Mouse (Mus musculus): ENCODE data around the gene Hsd11b2. TPM values are rescaled to one million over a fixed set of nuclear protein-coding genes. Genes with fewer than 3 reads are reported as not detected.

Hsd11b2 gene
- total RNA-seq, 1 experiment from 2014 or later = not detected

DNA sequence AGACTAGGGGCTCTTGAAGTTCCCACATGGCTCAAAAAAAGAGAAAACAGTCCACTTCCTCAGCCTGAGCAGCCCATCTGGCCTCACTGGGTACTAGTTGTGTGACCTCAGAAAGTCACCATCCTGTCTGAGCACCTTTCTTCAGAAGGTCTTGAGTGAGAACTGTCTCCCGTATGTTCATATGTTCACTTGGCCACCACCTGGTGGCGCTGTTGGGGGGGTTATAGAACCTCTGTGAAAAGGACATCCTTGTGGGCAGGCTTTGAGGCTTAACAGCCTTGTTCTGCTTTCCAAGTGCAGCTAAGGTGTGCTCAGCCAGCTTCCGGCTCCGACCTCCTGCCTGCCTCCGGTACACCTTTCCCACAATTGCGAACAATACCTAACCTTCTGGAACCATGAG is 37.1 kb upstream of the Hsd11b2 start:
- no peak for ATAC-seq (replicated peaks in 1 of 2; ENCODE audit: insufficient read depth in 1 of 2, low FRiP score in 2 of 2, low TSS enrichment in 1 of 2, low read depth in 1 of 2, poor library complexity in 2 of 2, severe bottlenecking in 2 of 2)

DNA sequence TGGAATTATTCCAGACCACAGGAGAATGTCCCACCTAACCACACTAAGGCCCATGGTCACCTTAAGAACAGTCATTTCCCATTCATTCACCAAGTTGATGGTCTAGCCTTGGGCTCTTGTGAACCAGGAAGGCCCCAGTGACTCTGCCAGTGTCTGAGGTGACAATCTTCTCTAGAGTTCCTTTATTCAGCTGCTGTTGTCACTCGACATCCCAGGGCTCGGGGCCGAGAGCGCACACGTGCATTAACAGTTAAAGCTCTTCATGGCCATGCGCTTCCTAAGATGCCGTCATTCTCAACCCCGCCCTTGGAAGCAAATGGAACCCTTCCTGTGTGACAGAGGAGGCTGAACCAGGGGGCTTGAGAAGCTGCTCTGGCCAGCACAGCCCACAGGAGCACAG is 36.4 kb upstream of the Hsd11b2 start:
- no peak for ATAC-seq (replicated peaks in 1 of 2; ENCODE audit: insufficient read depth in 1 of 2, low FRiP score in 2 of 2, low TSS enrichment in 1 of 2, low read depth in 1 of 2, poor library complexity in 2 of 2, severe bottlenecking in 2 of 2)

DNA sequence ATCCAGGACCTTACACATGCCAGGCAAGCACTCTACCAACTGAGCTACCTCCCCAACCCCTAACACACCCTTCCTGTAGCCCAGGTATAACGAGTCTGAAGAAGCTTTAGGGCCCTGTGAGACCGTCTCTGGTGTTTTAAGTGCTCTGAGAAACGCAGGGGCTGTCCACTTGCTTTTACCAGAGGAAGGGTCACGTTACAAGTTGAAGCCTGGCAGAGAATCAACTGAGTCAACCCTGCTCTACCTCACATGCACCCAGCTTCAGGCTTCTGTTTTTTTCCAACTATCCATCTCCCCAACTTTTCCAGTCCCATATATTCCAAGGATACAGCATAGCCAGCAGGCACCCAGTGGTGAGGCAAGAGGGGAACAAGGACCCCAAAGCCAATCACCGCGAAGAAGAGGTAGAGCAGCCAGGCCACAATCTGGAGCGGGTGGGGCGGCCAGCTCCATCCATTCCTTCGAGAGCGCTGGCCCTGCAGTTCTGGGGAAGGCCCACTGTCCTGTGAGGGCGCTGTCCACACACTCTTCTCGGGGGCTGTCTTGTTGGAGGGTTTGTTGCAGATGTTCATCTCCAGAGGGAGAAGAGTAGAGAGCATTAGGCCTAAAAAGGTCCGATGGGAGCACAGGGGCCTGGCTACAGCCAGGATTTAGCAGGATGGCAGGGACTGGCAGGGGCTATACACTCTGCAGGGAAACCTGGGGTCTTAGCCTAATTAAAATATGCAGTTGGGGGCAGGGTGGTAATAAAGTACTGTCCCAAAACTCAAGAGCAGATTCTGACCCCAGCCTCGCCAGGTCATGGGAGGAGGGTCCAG is 35.1 kb upstream of the Hsd11b2 start:
- 0 out of 4 replicates have a peak, but pooled peaks of 1 of the 2 experiments have one; percentile 41 for ATAC-seq (replicated peaks in 1 of 2; ENCODE audit: insufficient read depth in 1 of 2, low FRiP score in 2 of 2, low TSS enrichment in 1 of 2, low read depth in 1 of 2, poor library complexity in 2 of 2, severe bottlenecking in 2 of 2)

DNA sequence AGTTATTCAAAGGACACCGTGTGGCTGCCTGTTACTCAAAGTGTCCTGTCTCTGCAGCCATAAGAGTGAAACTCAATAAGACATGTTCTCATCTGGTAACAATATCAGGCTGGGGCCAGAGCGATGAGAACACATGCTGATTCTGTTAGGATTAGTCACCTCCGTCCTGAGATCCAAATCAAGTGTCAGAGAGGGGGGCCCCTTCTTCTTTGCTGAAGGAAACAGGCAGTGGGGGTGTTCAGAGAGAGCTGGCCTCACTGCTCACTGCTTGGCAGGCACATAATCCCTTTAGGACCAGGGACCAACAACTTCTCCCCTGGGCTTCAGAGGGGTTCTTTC is 34.6 kb upstream of the Hsd11b2 start:
- ATAC-seq (replicated peaks in 1 of 2; ENCODE audit: insufficient read depth in 1 of 2, low FRiP score in 2 of 2, low TSS enrichment in 1 of 2, low read depth in 1 of 2, poor library complexity in 2 of 2, severe bottlenecking in 2 of 2) = no peak

DNA sequence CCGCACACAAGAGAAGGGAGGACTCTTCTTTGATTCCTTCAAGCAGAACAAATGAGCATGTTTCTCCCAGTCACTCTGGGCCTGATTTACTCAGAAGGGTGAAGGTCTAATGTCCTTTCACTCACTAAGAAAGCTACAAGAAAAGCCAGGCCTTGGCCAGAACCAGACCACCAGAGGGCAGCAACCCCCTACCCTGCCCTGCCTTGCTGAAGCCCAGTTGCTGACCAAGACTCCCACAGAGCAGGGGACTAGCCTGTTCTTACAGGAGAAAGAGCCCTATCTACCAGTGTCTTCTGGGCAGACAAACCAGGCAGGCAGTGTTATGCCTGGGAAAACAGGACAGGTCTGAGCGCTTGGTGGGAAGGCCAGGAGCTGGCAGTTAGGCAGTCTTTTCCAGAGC is 34.2 kb upstream of the Hsd11b2 start:
- peak in 1 of 2 experiments; percentile 31; a peak in 1 of 4 replicates for ATAC-seq (replicated peaks in 1 of 2; ENCODE audit: insufficient read depth in 1 of 2, low FRiP score in 2 of 2, low TSS enrichment in 1 of 2, low read depth in 1 of 2, poor library complexity in 2 of 2, severe bottlenecking in 2 of 2)

DNA sequence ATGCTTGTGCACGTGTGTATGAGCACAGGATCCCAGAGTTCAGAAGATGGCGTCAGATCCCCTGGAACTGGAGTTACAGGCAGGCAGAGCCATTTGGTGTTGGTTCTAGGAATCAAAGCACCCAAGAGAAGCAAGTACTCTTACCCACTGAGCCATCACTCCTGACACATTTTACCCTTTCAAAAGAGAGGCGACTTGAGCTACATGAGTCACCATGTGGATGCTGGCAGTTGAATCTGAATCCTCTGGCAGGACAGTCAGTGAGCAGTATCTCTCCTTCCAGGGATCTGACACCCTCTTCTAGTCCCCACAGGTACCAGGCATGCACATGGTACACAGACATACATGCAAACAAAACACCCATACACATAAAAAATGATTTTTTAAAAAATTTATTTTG is 30.5 kb upstream of the Hsd11b2 start:
- no peak for ATAC-seq (replicated peaks in 1 of 2; ENCODE audit: insufficient read depth in 1 of 2, low FRiP score in 2 of 2, low TSS enrichment in 1 of 2, low read depth in 1 of 2, poor library complexity in 2 of 2, severe bottlenecking in 2 of 2)

DNA sequence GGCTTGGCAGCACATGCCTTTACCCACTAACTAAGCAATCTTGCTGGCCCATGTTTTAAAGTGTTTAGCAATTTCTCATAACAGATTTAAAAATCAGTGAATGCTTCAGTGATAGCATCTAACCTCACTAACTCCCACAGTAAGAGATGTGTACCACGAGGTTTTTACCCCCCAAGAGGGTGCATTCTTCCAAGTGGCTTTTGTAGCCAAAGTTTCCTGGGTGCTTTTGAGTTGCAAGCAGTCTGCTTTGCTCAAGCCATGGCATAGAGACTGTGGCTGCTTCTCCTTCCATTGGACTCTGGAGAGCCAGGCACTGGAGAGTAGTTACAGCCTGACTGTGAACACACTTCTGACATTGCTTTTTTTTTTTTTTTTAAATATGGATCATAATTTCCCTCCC is 29.3 kb upstream of the Hsd11b2 start:
- no peak for ATAC-seq (replicated peaks in 1 of 2; ENCODE audit: insufficient read depth in 1 of 2, low FRiP score in 2 of 2, low TSS enrichment in 1 of 2, low read depth in 1 of 2, poor library complexity in 2 of 2, severe bottlenecking in 2 of 2)

DNA sequence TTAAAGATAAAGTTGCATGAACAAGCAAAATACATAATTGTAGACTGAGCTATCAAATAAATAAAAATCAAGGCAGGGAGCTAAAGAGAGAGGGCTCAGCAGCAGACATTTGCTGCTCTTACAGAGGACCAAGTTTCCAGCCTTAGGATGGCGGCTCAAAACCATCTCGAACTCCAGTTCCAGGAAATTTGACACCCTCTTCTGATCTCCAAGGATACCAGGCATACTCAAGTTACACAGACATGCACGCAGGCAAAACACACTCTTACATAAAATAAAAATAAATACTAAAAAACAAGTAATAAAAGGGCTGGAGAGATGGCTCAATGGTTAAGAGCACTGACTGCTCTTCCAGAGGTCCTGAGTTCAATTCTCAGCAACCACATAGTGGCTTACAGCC is 25.1 kb upstream of the Hsd11b2 start:
- ATAC-seq (replicated peaks in 1 of 2; ENCODE audit: insufficient read depth in 1 of 2, low FRiP score in 2 of 2, low TSS enrichment in 1 of 2, low read depth in 1 of 2, poor library complexity in 2 of 2, severe bottlenecking in 2 of 2) = no peak

DNA sequence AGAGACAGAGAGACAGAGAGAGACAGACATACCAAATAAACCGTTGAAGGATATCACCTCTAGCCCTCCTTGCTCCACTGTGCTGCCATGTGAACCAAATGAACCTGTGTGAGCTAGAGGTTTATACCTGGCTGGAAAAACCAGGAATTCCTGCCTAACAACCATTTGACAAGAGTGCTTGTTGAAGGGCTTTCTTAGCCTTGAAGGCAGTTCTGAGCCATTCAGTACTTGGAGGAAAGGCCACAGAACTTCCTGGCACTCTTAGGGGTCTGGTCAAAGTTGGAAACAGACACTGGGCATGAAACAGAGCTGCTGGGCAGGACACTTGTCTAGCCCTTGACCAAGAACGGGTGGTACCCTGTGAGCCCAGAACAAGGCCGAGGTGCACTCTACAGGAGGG is 24.0 kb upstream of the Hsd11b2 start:
- ATAC-seq (replicated peaks in 1 of 2; ENCODE audit: insufficient read depth in 1 of 2, low FRiP score in 2 of 2, low TSS enrichment in 1 of 2, low read depth in 1 of 2, poor library complexity in 2 of 2, severe bottlenecking in 2 of 2) = no peak

DNA sequence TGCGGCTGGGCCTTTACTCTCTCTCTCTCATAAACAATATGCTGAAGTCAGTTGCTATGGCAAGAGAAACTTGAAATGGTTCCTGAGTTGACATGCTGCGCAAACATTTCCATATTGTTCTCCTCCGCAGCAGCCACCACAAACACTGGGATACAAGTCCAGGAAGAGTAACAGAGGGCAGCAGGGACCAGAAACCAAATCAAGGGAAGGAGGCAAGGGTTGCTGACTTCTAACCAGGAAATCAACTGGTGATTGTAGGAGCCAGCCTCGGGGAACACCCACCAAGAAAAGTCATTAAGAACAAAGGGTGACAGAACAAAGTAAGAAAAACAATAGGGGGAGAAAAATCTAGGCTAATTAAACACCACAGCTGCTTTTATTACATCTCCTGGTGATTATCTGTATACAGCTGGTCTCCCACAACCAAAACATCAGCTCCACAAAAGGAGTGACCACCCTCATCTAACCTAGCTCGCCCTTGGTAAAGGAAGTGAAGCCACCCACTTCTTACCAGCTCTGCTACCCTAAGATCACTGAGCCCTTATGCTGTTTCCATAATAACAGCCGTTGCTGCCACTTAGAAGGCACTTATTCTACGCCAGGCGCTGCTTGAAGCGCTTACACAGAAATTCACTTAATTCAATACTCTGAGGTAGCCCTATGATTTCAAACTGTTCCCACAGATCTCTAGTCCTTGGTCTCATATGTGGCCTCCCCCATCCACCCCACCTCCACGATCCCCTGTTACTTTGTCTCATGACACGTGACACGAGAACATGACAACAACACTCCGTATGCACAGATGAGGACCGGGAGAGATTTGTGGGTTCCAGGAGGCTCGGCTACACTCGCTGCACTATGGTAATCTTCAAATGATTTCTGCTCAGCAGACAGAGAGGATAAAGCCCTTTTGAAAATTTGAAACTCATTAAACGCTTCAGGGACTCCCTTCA is 22.9 kb upstream of the Hsd11b2 start:
- no peak for ATAC-seq (replicated peaks in 1 of 2; ENCODE audit: insufficient read depth in 1 of 2, low FRiP score in 2 of 2, low TSS enrichment in 1 of 2, low read depth in 1 of 2, poor library complexity in 2 of 2, severe bottlenecking in 2 of 2)

DNA sequence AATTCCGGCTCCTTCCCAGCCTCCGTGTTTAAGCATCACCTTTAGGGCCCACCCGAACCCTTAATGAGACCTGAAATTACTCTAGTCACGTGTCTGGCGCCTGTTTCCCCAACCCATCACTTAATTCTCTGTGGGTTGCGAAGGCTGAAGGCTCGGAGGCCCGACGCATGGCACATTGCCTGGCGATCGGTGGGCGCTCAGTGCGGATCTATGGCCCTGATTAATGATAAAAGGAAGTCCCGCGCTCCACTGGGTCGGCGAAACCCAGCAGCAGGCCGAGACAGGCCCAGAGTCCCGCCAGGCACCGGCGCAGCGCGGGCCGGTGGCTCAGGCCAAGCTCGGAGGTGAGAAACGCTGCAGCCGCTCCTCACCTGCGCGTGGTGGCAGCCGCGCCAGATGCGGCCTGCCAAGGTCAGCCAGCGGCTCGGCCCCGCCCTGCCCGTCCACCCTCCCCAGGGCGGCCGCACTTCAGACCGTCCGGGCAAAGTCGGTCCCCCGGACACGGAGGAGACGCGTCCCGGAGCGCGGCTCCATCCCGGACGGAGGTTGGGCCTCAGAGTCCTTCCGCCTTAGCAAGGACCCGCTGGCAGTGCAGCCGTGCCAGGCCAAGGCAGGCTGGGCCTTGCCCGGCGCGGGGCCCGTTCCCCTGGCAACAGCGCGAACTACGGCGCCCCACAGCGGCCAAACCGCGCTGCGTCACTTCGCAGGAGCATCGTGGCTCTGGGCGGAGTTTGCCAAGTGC is 21.9 kb upstream of the Hsd11b2 start, which contains the start of gene Zdhhc1:
Gene Zdhhc1 (minus strand): TSS at position 464 of the 742 bp plus-strand sequence.
- ATAC-seq (replicated peaks in 1 of 2; ENCODE audit: insufficient read depth in 1 of 2, low FRiP score in 2 of 2, low TSS enrichment in 1 of 2, low read depth in 1 of 2, poor library complexity in 2 of 2, severe bottlenecking in 2 of 2) = peak; percentile 85 to 89

DNA sequence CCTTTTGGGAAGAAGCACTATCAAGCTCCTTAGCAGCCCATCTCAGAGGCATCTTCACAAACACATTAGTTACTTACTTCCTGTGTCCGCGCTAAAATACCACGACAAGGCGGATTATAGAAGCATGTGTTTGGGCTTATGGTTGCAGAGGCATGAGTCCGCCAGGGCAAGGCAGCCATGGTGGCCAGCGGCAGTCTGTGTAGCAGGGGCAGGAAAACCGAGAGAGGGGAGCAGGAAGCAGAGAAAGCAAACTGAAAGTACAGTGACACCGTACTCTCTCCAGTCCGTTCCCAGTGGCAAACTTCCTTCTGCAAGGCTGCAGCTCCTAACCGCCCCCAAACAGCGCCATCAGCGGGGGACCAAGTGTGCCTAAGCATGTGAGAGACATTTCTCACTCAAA is 18.8 kb upstream of the Hsd11b2 start:
- ATAC-seq (replicated peaks in 1 of 2; ENCODE audit: insufficient read depth in 1 of 2, low FRiP score in 2 of 2, low TSS enrichment in 1 of 2, low read depth in 1 of 2, poor library complexity in 2 of 2, severe bottlenecking in 2 of 2) = peak in 1 of 2 experiments; percentile 19; a peak in 1 of 4 replicates

DNA sequence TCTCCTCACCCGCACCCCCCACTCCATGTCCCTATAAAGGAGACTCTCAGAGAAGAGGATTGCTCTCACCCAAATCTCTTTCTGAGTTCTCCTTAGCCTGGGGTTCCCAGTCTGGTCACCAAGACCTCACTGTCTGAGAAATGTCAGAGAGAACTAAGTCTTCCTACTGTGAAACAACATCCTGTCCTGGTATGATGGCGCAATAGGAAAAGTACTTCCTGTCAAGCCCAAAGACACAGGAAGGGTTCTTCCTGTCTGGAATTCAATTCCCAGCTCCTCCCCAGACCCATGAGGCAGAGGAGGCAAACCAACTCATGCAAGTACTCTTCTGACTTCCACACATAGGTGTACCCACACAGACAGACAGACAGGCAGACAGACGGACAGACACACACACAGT is 13.9 kb upstream of the Hsd11b2 start:
- ATAC-seq (replicated peaks in 1 of 2; ENCODE audit: insufficient read depth in 1 of 2, low FRiP score in 2 of 2, low TSS enrichment in 1 of 2, low read depth in 1 of 2, poor library complexity in 2 of 2, severe bottlenecking in 2 of 2) = no peak

DNA sequence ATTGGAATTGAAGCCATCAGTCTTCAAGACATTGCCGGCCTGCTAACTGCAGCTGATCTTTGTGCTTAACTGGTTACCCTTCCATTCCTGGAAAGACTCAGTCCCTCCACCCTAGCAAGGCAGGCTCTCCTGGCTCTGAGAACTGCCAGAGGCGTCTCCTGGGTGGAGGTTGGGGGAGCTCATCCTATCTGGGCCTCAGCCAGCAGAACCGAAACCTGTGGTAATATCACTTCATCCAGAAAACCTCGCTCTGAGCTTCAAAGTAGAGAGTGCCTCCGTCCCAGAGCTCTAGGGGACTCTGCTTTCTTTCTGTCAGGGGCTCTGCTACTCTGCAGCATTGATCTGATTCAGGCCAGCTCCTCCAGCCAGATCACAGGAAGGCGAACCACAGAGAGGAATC is 11.6 kb upstream of the Hsd11b2 start:
- ATAC-seq (replicated peaks in 1 of 2; ENCODE audit: insufficient read depth in 1 of 2, low FRiP score in 2 of 2, low TSS enrichment in 1 of 2, low read depth in 1 of 2, poor library complexity in 2 of 2, severe bottlenecking in 2 of 2) = no peak

DNA sequence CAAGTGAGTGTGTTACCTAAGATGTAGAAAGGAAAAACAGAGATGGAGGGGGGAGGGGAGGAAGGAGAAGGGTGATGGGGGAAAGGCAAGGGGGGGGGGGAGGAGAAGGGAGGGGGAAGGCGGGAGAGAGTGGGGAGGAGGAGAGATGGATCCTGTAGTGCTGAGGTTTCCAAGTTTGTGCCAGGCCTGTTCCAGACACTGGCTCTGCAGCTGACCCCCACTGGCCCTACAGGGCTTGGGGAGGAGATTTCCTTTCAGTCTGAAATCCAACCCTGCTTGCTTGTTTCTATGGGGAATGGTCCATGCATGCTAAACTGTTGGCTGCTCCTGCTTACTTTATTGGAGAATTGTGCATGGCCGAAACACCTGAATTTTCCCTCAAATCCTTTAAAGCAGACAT is 9.8 kb upstream of the Hsd11b2 start:
- no peak for ATAC-seq (replicated peaks in 1 of 2; ENCODE audit: insufficient read depth in 1 of 2, low FRiP score in 2 of 2, low TSS enrichment in 1 of 2, low read depth in 1 of 2, poor library complexity in 2 of 2, severe bottlenecking in 2 of 2)

DNA sequence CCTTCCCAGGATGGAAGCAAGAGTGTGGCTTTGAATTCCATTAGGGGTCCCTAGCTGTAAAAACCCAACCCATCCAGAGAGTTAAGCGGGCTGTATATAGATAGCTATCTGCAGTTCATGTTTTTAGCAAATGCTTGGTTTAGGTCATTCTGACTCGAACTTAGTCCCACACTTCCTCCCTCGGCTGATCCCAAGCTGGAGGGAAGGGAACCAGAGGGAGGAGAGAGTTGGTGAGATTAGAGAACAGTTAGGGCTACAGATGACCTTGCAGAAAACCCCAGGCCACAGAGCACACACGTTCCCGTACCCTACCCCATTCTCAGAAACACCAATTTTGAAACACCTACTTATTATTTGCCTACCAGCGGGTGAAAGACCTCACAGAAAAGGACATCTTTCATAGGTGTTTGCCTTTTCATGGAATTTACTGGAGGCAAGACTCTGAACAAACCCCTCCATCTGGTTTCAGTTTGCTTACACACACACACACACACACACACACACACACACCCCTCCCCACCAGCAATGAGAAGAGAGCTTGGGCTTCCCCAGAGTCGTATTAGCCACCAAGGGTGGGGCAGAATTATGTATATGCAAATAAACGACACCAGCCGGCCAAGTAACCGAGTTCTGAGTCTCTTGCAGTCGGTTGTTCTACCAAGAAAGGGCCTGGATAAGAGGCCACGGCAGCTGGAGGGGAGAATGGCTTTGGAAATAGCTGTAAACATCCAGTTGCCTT is 8.4 kb upstream of the Hsd11b2 start:
- ATAC-seq (replicated peaks in 1 of 2; ENCODE audit: insufficient read depth in 1 of 2, low FRiP score in 2 of 2, low TSS enrichment in 1 of 2, low read depth in 1 of 2, poor library complexity in 2 of 2, severe bottlenecking in 2 of 2) = no peak

DNA sequence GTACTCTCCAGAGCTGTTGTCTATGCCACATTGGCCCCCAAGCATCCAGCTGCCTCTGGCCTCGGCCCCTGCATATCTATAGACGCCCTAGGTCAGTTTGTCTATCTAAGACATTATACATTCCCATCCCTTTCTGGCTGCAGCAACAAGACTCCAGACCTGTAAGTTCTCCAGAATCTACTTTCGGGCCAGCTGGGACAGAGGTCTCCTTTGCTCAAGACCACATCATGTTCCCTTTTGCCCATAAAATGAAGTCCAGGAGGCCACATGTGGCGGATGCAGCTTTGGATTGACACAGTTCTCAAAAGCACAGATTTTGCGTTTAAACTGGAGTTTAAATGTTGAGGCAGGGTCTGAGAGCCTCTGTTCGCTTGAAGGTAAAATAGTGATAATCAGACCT is 4.4 kb upstream of the Hsd11b2 start:
- no peak for ATAC-seq (replicated peaks in 1 of 2; ENCODE audit: insufficient read depth in 1 of 2, low FRiP score in 2 of 2, low TSS enrichment in 1 of 2, low read depth in 1 of 2, poor library complexity in 2 of 2, severe bottlenecking in 2 of 2)

Measured in hematopoietic stem cell, adult 5-6 weeks (primary cell).